Mouse (Mus musculus) brain, embryonic 14.5 days (tissue): ENCODE results near the gene Msrb3.

ENCODE experiments used
- CTCF ChIP-seq: fragments of 200-500 bp; IDR thresholded peaks from 2 replicates; pipeline ENCODE4 v1.5.1; 2012; ENCODE audit warnings: inconsistent platforms, mild to moderate bottlenecking, moderate library complexity, borderline replicate concordance; ENCODE audit not compliant: insufficient read depth, insufficient read length; ENCODE audit errors: extremely low read depth
- POLR2A ChIP-seq: fragments of 200-500 bp; IDR thresholded peaks from 2 replicates; pipeline ENCODE4 v1.6.1; 2012; ENCODE audit warnings: mild to moderate bottlenecking, inconsistent platforms, borderline replicate concordance; ENCODE audit not compliant: poor library complexity, insufficient read depth, insufficient read length, severe bottlenecking; ENCODE audit errors: extremely low read depth

- TF ChIP-seq POLR2A (no peak), CTCF (no peak)
Observed at GRCm38 (mm10) chr10:120891131-120891530, 7.8 kb downstream of the Msrb3 start.
